Mouse (Mus musculus) gonadal fat pad, adult 2 months (tissue): ENCODE results near the gene E130114P18Rik. TPM values are rescaled to one million over a fixed set of nuclear protein-coding genes. Genes with fewer than 3 reads are reported as not detected.

ENCODE experiments used
- DNase-seq: peaks from one replicate; pipeline ENCODE4 v3.0.0-alpha.2; 2012; ENCODE audit warnings: low read depth
- polyA plus RNA-seq: library from polyadenylated mRNA; depleted of rRNA; stranded (reverse); fragments of >200 nt; gene quantifications from 2 replicates; pipeline ENCODE4 v1.2.3, GENCODE M21; 2012; rRNA removed

E130114P18Rik gene
- polyA plus RNA-seq, 1 experiment: 0.11 TPM

DNA sequence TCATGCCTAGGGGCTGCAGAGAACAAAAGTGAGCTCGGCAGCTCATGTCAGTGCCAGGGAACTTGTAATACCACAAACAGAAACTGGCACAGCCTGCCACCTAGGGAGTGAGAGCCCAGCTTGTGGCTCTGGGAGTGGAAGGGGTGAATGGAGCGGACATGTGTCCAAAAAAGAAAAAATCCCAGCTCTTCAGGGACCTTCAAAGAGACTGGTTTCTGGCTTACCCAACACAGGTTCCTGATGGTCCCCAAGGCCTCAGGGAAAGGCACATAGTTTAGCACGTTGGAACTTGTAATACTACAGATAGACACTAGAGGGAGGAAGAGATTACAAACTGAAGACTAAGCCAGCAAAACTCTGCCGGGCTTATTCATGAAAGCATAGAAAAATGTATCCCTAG is 213.2 kb downstream of the E130114P18Rik start:
- DNase-seq: peak; percentile 28

DNA sequence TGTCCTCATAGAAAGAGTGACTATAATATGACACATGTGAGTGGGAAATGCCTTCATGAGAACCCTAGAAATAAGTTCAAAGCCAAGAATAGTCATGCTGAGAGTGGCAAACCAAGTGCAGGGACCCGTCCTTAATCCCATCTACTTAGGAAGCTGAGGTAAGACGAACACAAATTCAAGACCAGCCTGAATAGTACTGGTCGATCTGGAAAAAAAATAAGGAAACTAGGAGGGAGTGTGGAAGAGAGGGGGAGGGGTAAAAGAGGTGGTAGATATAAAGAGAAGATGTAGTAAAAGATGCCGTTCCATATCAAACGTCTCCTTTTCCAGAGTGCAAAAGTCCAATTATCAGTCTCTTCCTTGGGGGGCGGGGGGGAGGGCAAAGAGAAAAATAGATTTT is 213.7 kb downstream of the E130114P18Rik start:
- no peak for DNase-seq

GRCm38 (mm10) chr4:97557585-97557984 is 220.3 kb downstream of the E130114P18Rik start:
- DNase-seq: no peak

DNA sequence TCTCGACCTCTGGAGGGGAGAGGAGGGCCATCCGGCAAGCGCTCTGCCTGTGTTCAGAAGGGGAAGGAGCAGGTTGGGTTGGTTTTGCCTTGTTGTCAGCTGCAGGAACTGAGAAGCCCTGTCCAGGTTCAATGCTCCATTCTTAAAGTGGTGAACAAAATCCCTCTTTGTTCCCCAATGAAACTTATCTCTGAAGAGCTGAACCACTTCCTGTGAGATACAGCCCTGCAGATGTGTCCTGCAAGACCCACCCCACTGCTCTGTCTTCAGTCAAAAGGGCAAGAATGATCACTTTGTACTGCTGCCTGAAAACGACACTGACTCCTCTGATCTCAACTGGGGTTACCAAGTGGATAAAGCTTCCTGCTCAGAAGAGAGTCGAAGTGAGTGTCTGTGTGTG is 233.9 kb downstream of the E130114P18Rik start:
- no peak for DNase-seq

DNA sequence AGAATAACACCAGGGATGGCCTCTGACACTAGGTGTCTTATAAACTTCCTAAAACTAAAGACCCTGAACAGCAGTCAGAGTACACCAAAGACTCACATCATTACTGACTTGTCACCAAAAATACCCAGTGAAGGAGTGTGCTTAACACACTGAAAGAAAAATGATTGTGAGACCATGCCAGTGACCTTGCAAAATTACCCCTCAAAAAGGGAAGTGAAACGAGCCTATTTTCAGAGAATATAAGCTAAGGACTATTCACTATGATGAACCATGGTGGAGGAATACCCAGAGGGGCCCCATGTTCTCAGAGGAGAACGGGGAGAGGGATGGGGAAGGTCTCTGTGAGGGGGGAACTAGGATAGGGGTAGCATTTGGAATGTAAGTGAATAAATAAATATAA is 245.8 kb downstream of the E130114P18Rik start:
- no peak for DNase-seq

GRCm38 (mm10) chr4:97528517-97528916 is 249.4 kb downstream of the E130114P18Rik start:
- no peak for DNase-seq

Other genes with a start within 250 kb of the E130114P18Rik start
- gene Nfia, start 5.3 kb downstream of the E130114P18Rik start, polyA plus RNA-seq: 56.8 and 62.1 TPM in 2 replicates